Mouse (Mus musculus): Measurements from ENCODE around the gene Ndnf. TPM values are rescaled to one million over a fixed set of nuclear protein-coding genes. Genes with fewer than 3 reads are reported as not detected.

Gene Ndnf
- polyA plus RNA-seq, 1 experiment = under 0.01 TPM

DNA sequence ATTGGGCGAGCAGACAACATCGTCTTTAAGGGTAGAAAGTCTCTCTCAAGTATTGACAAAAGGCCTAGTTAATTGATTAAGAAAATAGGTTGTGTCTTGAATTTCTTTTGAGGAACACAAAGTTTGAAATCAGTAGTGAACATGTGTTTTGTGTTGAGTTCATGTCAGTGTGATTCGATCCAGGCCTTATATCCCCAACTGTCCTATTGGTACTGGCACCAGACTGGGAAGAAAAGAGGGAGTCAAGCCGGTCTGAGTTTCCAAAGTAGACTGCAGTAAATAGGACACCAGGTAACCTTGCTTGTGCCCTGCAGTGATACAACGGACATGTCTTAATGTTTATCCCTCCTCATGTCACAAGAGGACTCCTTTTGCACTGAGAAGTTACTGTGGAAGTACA, 87.8 kb downstream of the Ndnf start:
- no peak for TF ChIP-seq SRF (IDR thresholded peaks at IDR 0.05; ENCODE audit: control insufficient read depth, insufficient read length, low read depth)
- no peak for TF ChIP-seq TCF3 (IDR thresholded peaks at IDR 0.05; ENCODE audit: insufficient read length, low read depth)
- no peak for TF ChIP-seq REST (IDR thresholded peaks at IDR 0.05; ENCODE audit: insufficient read depth, insufficient read length)
- TF ChIP-seq CEBPB (IDR thresholded peaks at IDR 0.05; ENCODE audit: insufficient read depth, poor library complexity, severe bottlenecking) = no peak
- no peak for TF ChIP-seq TCF12 (IDR thresholded peaks at IDR 0.05; ENCODE audit: insufficient read depth, poor library complexity, severe bottlenecking)
- no peak for TF ChIP-seq MAX (IDR thresholded peaks at IDR 0.05; ENCODE audit: low read depth)
- TF ChIP-seq MYOG (IDR thresholded peaks at IDR 0.05; ENCODE audit: control insufficient read depth in 1 of 3, insufficient read depth in 1 of 3, insufficient read length in 2 of 3, low read depth in 2 of 3) = no peak
- TF ChIP-seq POLR2AphosphoS2 (IDR thresholded peaks at IDR 0.05; ENCODE audit: insufficient read length, low read depth) = no peak
- no peak for TF ChIP-seq USF1 (IDR thresholded peaks at IDR 0.05; ENCODE audit: low read depth)
- TF ChIP-seq MYOD1 (IDR thresholded peaks at IDR 0.05; ENCODE audit: control insufficient read depth in 1 of 3, insufficient read length in 2 of 3, low read depth in 2 of 3) = no peak
- TF ChIP-seq POLR2A (IDR thresholded peaks at IDR 0.05; ENCODE audit: insufficient read length, low read depth) = no peak
- Histone ChIP-seq H3K27me3 (ENCODE audit: control insufficient read depth, insufficient read depth, insufficient read length) (no peaks in the 10 kb centered on the region), H3K4me2 (ENCODE audit: low read depth) (no peak overlapping the region), H3K79me2 (ENCODE audit: control insufficient read depth, insufficient read depth) (no peaks in the 10 kb centered on the region), H3K4me3 (no peak overlapping the region), H3K36me3 (ENCODE audit: control insufficient read depth, insufficient read depth) (no peaks in the 10 kb centered on the region), H3ac (ENCODE audit: control insufficient read depth, insufficient read length) (no peak overlapping the region)

DNA sequence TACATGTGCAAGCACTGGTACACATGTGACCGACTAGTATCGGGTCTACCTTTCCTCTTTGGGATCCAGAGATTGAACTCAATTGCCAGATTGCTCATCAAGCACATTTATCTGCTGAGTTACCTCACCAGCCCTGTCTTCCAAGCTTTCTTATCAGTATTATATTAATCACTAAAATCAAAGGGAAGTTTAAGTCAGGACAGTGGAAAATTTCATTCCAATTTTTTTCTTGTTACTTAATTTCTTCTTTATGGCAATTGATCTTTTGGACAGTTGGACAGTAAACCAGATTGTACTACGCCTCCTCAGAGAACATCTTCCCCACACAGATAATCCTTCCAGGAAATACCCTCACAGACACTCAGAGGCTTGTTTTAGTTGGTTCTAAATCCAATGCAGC, 88.7 kb downstream of the Ndnf start:
- TF ChIP-seq CEBPB (IDR thresholded peaks at IDR 0.05; ENCODE audit: insufficient read depth, poor library complexity, severe bottlenecking) = no peak
- TF ChIP-seq MYOD1 (IDR thresholded peaks at IDR 0.05; ENCODE audit: control insufficient read depth in 1 of 3, insufficient read length in 2 of 3, low read depth in 2 of 3) = no peak
- no peak for TF ChIP-seq MYOG (IDR thresholded peaks at IDR 0.05; ENCODE audit: control insufficient read depth in 1 of 3, insufficient read depth in 1 of 3, insufficient read length in 2 of 3, low read depth in 2 of 3)
- TF ChIP-seq REST (IDR thresholded peaks at IDR 0.05; ENCODE audit: insufficient read depth, insufficient read length) = no peak
- TF ChIP-seq POLR2A (IDR thresholded peaks at IDR 0.05; ENCODE audit: insufficient read length, low read depth) = no peak
- TF ChIP-seq USF1 (IDR thresholded peaks at IDR 0.05; ENCODE audit: low read depth) = no peak
- TF ChIP-seq TCF3 (IDR thresholded peaks at IDR 0.05; ENCODE audit: insufficient read length, low read depth) = no peak
- no peak for TF ChIP-seq E2F4 (IDR thresholded peaks at IDR 0.05; ENCODE audit: insufficient read depth)
- no peak for TF ChIP-seq SRF (IDR thresholded peaks at IDR 0.05; ENCODE audit: control insufficient read depth, insufficient read length, low read depth)
- TF ChIP-seq TCF12 (IDR thresholded peaks at IDR 0.05; ENCODE audit: insufficient read depth, poor library complexity, severe bottlenecking) = no peak
- no peak for TF ChIP-seq MAX (IDR thresholded peaks at IDR 0.05; ENCODE audit: low read depth)
- TF ChIP-seq POLR2AphosphoS2 (IDR thresholded peaks at IDR 0.05; ENCODE audit: insufficient read length, low read depth) = no peak
- Histone ChIP-seq H3ac (ENCODE audit: control insufficient read depth, insufficient read length) (no peak overlapping the region), H3K36me3 (ENCODE audit: control insufficient read depth, insufficient read depth) (no peaks in the 10 kb centered on the region), H3K4me2 (ENCODE audit: low read depth) (no peak overlapping the region), H3K27me3 (ENCODE audit: control insufficient read depth, insufficient read depth, insufficient read length) (no peaks in the 10 kb centered on the region), H3K4me3 (no peak overlapping the region), H3K79me2 (ENCODE audit: control insufficient read depth, insufficient read depth) (no peaks in the 10 kb centered on the region)

Other genes starting within 250 kb of the Ndnf start
- gene Tnip3, start 146.3 kb upstream of the Ndnf start, polyA plus RNA-seq (2012; fragmentation: generic; extraction: Trizol) = 0.02 TPM
- gene Prdm5, start 107.4 kb downstream of the Ndnf start, polyA plus RNA-seq (2012; fragmentation: generic; extraction: Trizol) = 11.5 TPM

All from myocyte (in vitro differentiated cells).